Mouse (Mus musculus) splenic B cell, adult 2 months (primary cell): Measurements from ENCODE around the gene Git1.
"Not testable (repeated sequence)": the region's sequence is repeated elsewhere in the genome, so short reads cannot be mapped to it uniquely, and the experiment has no call there.

ENCODE experiments used
- DNase-seq: peaks from one replicate; pipeline ENCODE4 v3.0.0-alpha.2; 2011; ENCODE audit warnings: low read depth, low spot score
- H3K27me3 ChIP-seq: 2 replicates; pipeline ENCODE4 v1.6.1; 2012; ENCODE audit warnings: mild to moderate bottlenecking, low read length, moderate library complexity, mixed read lengths; ENCODE audit not compliant: control insufficient read depth, poor library complexity, insufficient read depth, severe bottlenecking
- H3K36me3 ChIP-seq: 2 replicates; pipeline ENCODE4 v1.6.1; 2012; ENCODE audit warnings: mild to moderate bottlenecking, low read length, moderate library complexity, mixed read lengths; ENCODE audit not compliant: control insufficient read depth, poor library complexity, insufficient read depth, severe bottlenecking

Gene Git1

GRCm38 (mm10) chr11:77515637-77516552, 22.5 kb downstream of the Git1 start, which contains the start of gene Trp53i13:
Gene Trp53i13, minus strand, starts transcription at chr11:77515980.
- Histone ChIP-seq H3K36me3 (no peaks in the 10 kb centered on the region), H3K27me3 (no peaks in the 10 kb centered on the region)
- DNase-seq = peak; percentile 42

- Histone ChIP-seq H3K36me3 (no peaks in the 10 kb centered on the region), H3K27me3 (no peaks in the 10 kb centered on the region)
- DNase-seq = no peak
These were observed 23.4 kb downstream of the Git1 start for GRCm38 (mm10) chr11:77516553-77517425.

GRCm38 (mm10) chr11:77518051-77518798, 24.9 kb downstream of the Git1 start:
- DNase-seq = no peak
- no peaks in the 10 kb centered on the region for H3K27me3 ChIP-seq

GRCm38 (mm10) chr11:77519043-77519442, 25.7 kb downstream of the Git1 start, which contains the start of gene Gm10392:
Gene Gm10392, minus strand, starts transcription at chr11:77519198.
- DNase-seq = peak; percentile 73
- Histone ChIP-seq H3K36me3 (no peaks in the 10 kb centered on the region), H3K27me3 (no peaks in the 10 kb centered on the region)

More at GRCm38 (mm10) chr11:77518051-77518798, 24.9 kb downstream of the Git1 start:
- H3K36me3 ChIP-seq = no peaks in the 10 kb centered on the region

GRCm38 (mm10) chr11:77520601-77521529, 27.5 kb downstream of the Git1 start:
- peak; percentile 48 for DNase-seq
- no peaks in the 10 kb centered on the region for H3K27me3 ChIP-seq
- H3K36me3 ChIP-seq = no peaks in the 10 kb centered on the region

- no peaks in the 10 kb centered on the region for H3K27me3 ChIP-seq
- DNase-seq = no peak
These were observed 32.6 kb downstream of the Git1 start for GRCm38 (mm10) chr11:77525804-77526486.

GRCm38 (mm10) chr11:77528420-77528819, 35.1 kb downstream of the Git1 start:
- not testable (repeated sequence) for H3K36me3 ChIP-seq, DNase-seq

More at GRCm38 (mm10) chr11:77525804-77526486, 32.6 kb downstream of the Git1 start:
- no peaks in the 10 kb centered on the region for H3K36me3 ChIP-seq

GRCm38 (mm10) chr11:77529644-77530043, 36.3 kb downstream of the Git1 start:
- H3K27me3 ChIP-seq = no peaks in the 10 kb centered on the region
- no peak for DNase-seq
- H3K36me3 ChIP-seq = no peaks in the 10 kb centered on the region

More at GRCm38 (mm10) chr11:77528420-77528819, 35.1 kb downstream of the Git1 start:
- H3K27me3 ChIP-seq = not testable (repeated sequence)

- no peak for DNase-seq
- no peaks in the 10 kb centered on the region for H3K36me3 ChIP-seq
- no peaks in the 10 kb centered on the region for H3K27me3 ChIP-seq
These were observed 37.5 kb downstream of the Git1 start for GRCm38 (mm10) chr11:77530862-77531261.

GRCm38 (mm10) chr11:77532202-77532846, 39.0 kb downstream of the Git1 start:
- Histone ChIP-seq H3K27me3 (no peaks in the 10 kb centered on the region), H3K36me3 (no peaks in the 10 kb centered on the region)
- DNase-seq = no peak

- Histone ChIP-seq H3K27me3 (no peaks in the 10 kb centered on the region), H3K36me3 (peaks cover 22% of the 10 kb centered on the region)
- no peak for DNase-seq
These were observed 51.9 kb downstream of the Git1 start for GRCm38 (mm10) chr11:77545261-77545660.
